Mouse (Mus musculus): Measurements from ENCODE around the gene Aldh3b3.

- TF ChIP-seq CTCF (IDR thresholded peaks at IDR 0.05; ENCODE audit: extremely low read depth, insufficient read depth, insufficient read length, insufficient replicate concordance), result peak; percentile 74; the same call in 1 of the 2 replicates
- no peak for TF ChIP-seq POLR2A (IDR thresholded peaks at IDR 0.05; ENCODE audit: low read depth, low read length)
Measured at GRCm38 (mm10) chr19:3946715-3947114, 11.7 kb upstream of the Aldh3b3 start.
